Mouse (Mus musculus): ENCODE measurements around the gene Fbxo34. TPM values are rescaled to one million over a fixed set of nuclear protein-coding genes. Genes with fewer than 3 reads are reported as not detected.
A peak's percentile ranks its signal among the peaks of the same experiment; 100 is the strongest.
"Not testable (repeated sequence)": the region's sequence is repeated elsewhere in the genome, so short reads cannot be mapped to it uniquely, and the experiment has no call there.

Gene Fbxo34
- total RNA-seq, 1 experiment: 17.0 TPM

- Histone ChIP-seq H3K9ac (ENCODE audit: insufficient read depth, low read depth, low read length, poor library complexity, severe bottlenecking) (no peak overlapping the region), H3K27ac (ENCODE audit: insufficient read depth, low read depth, low read length, poor library complexity, severe bottlenecking) (no peak overlapping the region), H3K9me3 (ENCODE audit: control insufficient read depth, insufficient read depth, low read depth, low read length) (no peaks in the 10 kb centered on the region), H3K4me3 (ENCODE audit: insufficient read depth in 1 of 2, low read depth in 1 of 2, low read length in 2 of 2, poor library complexity in 1 of 2, severe bottlenecking in 1 of 2) (no peak overlapping the region), H3K4me1 (ENCODE audit: control insufficient read depth in 2 of 2, insufficient read depth in 2 of 2, low read length in 2 of 2, poor library complexity in 1 of 2) (peaks cover 0 to 10% of the 10 kb centered on the region in 2 experiments; a peak in 1 of 4 replicates), H3K36me3 (ENCODE audit: control insufficient read depth, insufficient read depth, low read length, poor library complexity, severe bottlenecking) (peaks cover 9% of the 10 kb centered on the region)
- in situ Hi-C loops (cut with MboI; ENCODE audit: low sequenced_read_pairs in 2 of 2, unreplicated experiment in 2 of 2): no loop called here
- TF ChIP-seq CHD2 (IDR thresholded peaks at IDR 0.05; ENCODE audit: low read depth, low read length): no peak
- TF ChIP-seq ZNF384 (IDR thresholded peaks at IDR 0.05; ENCODE audit: low read depth, low read length): no peak
- no peak for TF ChIP-seq ZC3H11A (IDR thresholded peaks at IDR 0.05; ENCODE audit: borderline replicate concordance, low read depth, low read length)
- TF ChIP-seq MAFK (IDR thresholded peaks at IDR 0.05; ENCODE audit: insufficient read depth, low read depth, low read length): no peak
- TF ChIP-seq HCFC1 (IDR thresholded peaks at IDR 0.05; ENCODE audit: borderline replicate concordance, insufficient read depth, low read length): no peak
- peak; percentile 66 for DNase-seq (ENCODE audit: low read depth, low spot score)
Observed at GRCm38 (mm10) chr14:47529019-47529418, 78.8 kb downstream of the Fbxo34 start.

GRCm38 (mm10) chr14:47529592-47529991 is 79.4 kb downstream of the Fbxo34 start:
- H3K4me1 ChIP-seq (ENCODE audit: control insufficient read depth in 2 of 2, insufficient read depth in 2 of 2, low read length in 2 of 2, poor library complexity in 1 of 2): peaks cover 0 to 11% of the 10 kb centered on the region in 2 experiments; a peak in 1 of 4 replicates
- H3K4me3 ChIP-seq (ENCODE audit: insufficient read depth in 1 of 2, low read depth in 1 of 2, low read length in 2 of 2, poor library complexity in 1 of 2, severe bottlenecking in 1 of 2); H3K9me3 ChIP-seq (ENCODE audit: control insufficient read depth, insufficient read depth, low read depth, low read length); H3K27ac ChIP-seq (ENCODE audit: insufficient read depth, low read depth, low read length, poor library complexity, severe bottlenecking); H3K36me3 ChIP-seq (ENCODE audit: control insufficient read depth, insufficient read depth, low read length, poor library complexity, severe bottlenecking); DNase-seq (ENCODE audit: low read depth, low spot score); in situ Hi-C loops (cut with MboI; ENCODE audit: low sequenced_read_pairs in 2 of 2, unreplicated experiment in 2 of 2); H3K9ac ChIP-seq (ENCODE audit: insufficient read depth, low read depth, low read length, poor library complexity, severe bottlenecking): not testable (repeated sequence)

- DNase-seq (ENCODE audit: low read depth, low spot score): no peak
- Histone ChIP-seq H3K9ac (ENCODE audit: insufficient read depth, low read depth, low read length, poor library complexity, severe bottlenecking) (no peak overlapping the region), H3K4me3 (ENCODE audit: insufficient read depth in 1 of 2, low read depth in 1 of 2, low read length in 2 of 2, poor library complexity in 1 of 2, severe bottlenecking in 1 of 2) (no peak overlapping the region), H3K36me3 (ENCODE audit: control insufficient read depth, insufficient read depth, low read length, poor library complexity, severe bottlenecking) (peaks cover 9% of the 10 kb centered on the region), H3K27ac (ENCODE audit: insufficient read depth, low read depth, low read length, poor library complexity, severe bottlenecking) (no peak overlapping the region), H3K4me1 (ENCODE audit: control insufficient read depth in 2 of 2, insufficient read depth in 2 of 2, low read length in 2 of 2, poor library complexity in 1 of 2) (peaks cover 0 to 18% of the 10 kb centered on the region in 2 experiments; a peak in 1 of 4 replicates), H3K9me3 (ENCODE audit: control insufficient read depth, insufficient read depth, low read depth, low read length) (no peaks in the 10 kb centered on the region)
- in situ Hi-C loops (cut with MboI; ENCODE audit: low sequenced_read_pairs in 2 of 2, unreplicated experiment in 2 of 2): no loop called here
- TF ChIP-seq ZNF384 (IDR thresholded peaks at IDR 0.05; ENCODE audit: low read depth, low read length): no peak
- no peak for TF ChIP-seq ZC3H11A (IDR thresholded peaks at IDR 0.05; ENCODE audit: borderline replicate concordance, low read depth, low read length)
- no peak for TF ChIP-seq CHD2 (IDR thresholded peaks at IDR 0.05; ENCODE audit: low read depth, low read length)
- TF ChIP-seq HCFC1 (IDR thresholded peaks at IDR 0.05; ENCODE audit: borderline replicate concordance, insufficient read depth, low read length): no peak
- no peak for TF ChIP-seq MAFK (IDR thresholded peaks at IDR 0.05; ENCODE audit: insufficient read depth, low read depth, low read length)
Observed at GRCm38 (mm10) chr14:47532496-47532895, 82.3 kb downstream of the Fbxo34 start.

- DNase-seq (ENCODE audit: low read depth, low spot score): peak; percentile 66
- in situ Hi-C loops (cut with MboI; ENCODE audit: low sequenced_read_pairs in 2 of 2, unreplicated experiment in 2 of 2): no loop called here
Observed at GRCm38 (mm10) chr14:47533365-47534175, 83.3 kb downstream of the Fbxo34 start.

GRCm38 (mm10) chr14:47534176-47534525 is 83.9 kb downstream of the Fbxo34 start:
- no peak for TF ChIP-seq CHD2 (IDR thresholded peaks at IDR 0.05; ENCODE audit: low read depth, low read length)
- TF ChIP-seq ZC3H11A (IDR thresholded peaks at IDR 0.05; ENCODE audit: borderline replicate concordance, low read depth, low read length): no peak
- no peak for TF ChIP-seq ZNF384 (IDR thresholded peaks at IDR 0.05; ENCODE audit: low read depth, low read length)
- no peak for TF ChIP-seq MAFK (IDR thresholded peaks at IDR 0.05; ENCODE audit: insufficient read depth, low read depth, low read length)
- TF ChIP-seq HCFC1 (IDR thresholded peaks at IDR 0.05; ENCODE audit: borderline replicate concordance, insufficient read depth, low read length): no peak
- Histone ChIP-seq H3K4me3 (ENCODE audit: insufficient read depth in 1 of 2, low read depth in 1 of 2, low read length in 2 of 2, poor library complexity in 1 of 2, severe bottlenecking in 1 of 2) (no peak overlapping the region), H3K9me3 (ENCODE audit: control insufficient read depth, insufficient read depth, low read depth, low read length) (no peaks in the 10 kb centered on the region), H3K36me3 (ENCODE audit: control insufficient read depth, insufficient read depth, low read length, poor library complexity, severe bottlenecking) (peaks cover 9% of the 10 kb centered on the region), H3K27ac (ENCODE audit: insufficient read depth, low read depth, low read length, poor library complexity, severe bottlenecking) (no peak overlapping the region), H3K4me1 (ENCODE audit: control insufficient read depth in 2 of 2, insufficient read depth in 2 of 2, low read length in 2 of 2, poor library complexity in 1 of 2) (peaks cover 0 to 33% of the 10 kb centered on the region in 2 experiments; a peak in 3 of 4 replicates), H3K9ac (ENCODE audit: insufficient read depth, low read depth, low read length, poor library complexity, severe bottlenecking) (no peak overlapping the region)
- in situ Hi-C loops (cut with MboI; ENCODE audit: low sequenced_read_pairs in 2 of 2, unreplicated experiment in 2 of 2): no loop called here
- no peak for DNase-seq (ENCODE audit: low read depth, low spot score)

More at GRCm38 (mm10) chr14:47533365-47534175, 83.3 kb downstream of the Fbxo34 start:
- Histone ChIP-seq H3K27ac (ENCODE audit: insufficient read depth, low read depth, low read length, poor library complexity, severe bottlenecking) (no peak overlapping the region; the same call in 1 of the 2 replicates), H3K9ac (ENCODE audit: insufficient read depth, low read depth, low read length, poor library complexity, severe bottlenecking) (no peak overlapping the region), H3K36me3 (ENCODE audit: control insufficient read depth, insufficient read depth, low read length, poor library complexity, severe bottlenecking) (peaks cover 9% of the 10 kb centered on the region), H3K9me3 (ENCODE audit: control insufficient read depth, insufficient read depth, low read depth, low read length) (no peaks in the 10 kb centered on the region), H3K4me3 (ENCODE audit: insufficient read depth in 1 of 2, low read depth in 1 of 2, low read length in 2 of 2, poor library complexity in 1 of 2, severe bottlenecking in 1 of 2) (no peak overlapping the region), H3K4me1 (ENCODE audit: control insufficient read depth in 2 of 2, insufficient read depth in 2 of 2, low read length in 2 of 2, poor library complexity in 1 of 2) (peaks cover 0 to 29% of the 10 kb centered on the region in 2 experiments; a peak in 3 of 4 replicates)
- TF ChIP-seq CHD2 (IDR thresholded peaks at IDR 0.05; ENCODE audit: low read depth, low read length) (no peak), MAFK (IDR thresholded peaks at IDR 0.05; ENCODE audit: insufficient read depth, low read depth, low read length) (peak; percentile 93)
